Mouse (Mus musculus): Measurements from ENCODE around the gene Nploc4. TPM values are rescaled to one million over a fixed set of nuclear protein-coding genes. Genes with fewer than 3 reads are reported as not detected.
"Not testable (repeated sequence)": the region's sequence is repeated elsewhere in the genome, so short reads cannot be mapped to it uniquely, and the experiment has no call there.

The Nploc4 gene
- polyA plus RNA-seq, 1 experiment = 39.2 TPM

DNA sequence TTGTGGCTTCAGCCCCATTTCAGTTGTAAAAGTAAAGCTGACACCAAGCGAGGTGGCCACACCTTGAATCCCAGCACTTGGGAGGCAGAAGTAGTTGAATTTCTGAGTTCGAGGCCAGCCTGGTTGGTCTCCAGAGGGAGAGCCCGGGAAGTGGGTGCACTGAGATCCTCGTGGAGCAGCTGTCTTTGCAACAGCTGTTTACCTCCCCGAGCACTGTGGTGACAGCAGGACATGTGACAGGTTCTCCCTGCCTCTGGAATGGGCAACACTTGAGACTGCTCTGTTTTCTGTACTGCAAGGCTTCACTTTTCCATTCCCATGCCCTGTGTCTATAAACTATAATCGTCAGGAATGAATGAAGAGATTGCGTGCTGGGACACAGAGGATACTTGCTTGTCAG is 19.7 kb downstream of the Nploc4 start:
- 90% methylated on average over 7 of the region's 7 CpGs for WGBS
- TF ChIP-seq POLR2A (IDR thresholded peaks at IDR 0.05; ENCODE audit: borderline replicate concordance, extremely low read depth, low read depth, low read length) (no peak), CTCF (IDR thresholded peaks at IDR 0.05; ENCODE audit: insufficient read depth, low read length) (no peak)
- no peak for DNase-seq
- Histone ChIP-seq H3K4me1 (ENCODE audit: control insufficient read depth, insufficient read depth, low read length) (no peaks in the 10 kb centered on the region), H3K4me3 (replicated peaks; ENCODE audit: extremely low read depth, low read depth, low read length) (no peak overlapping the region)

DNA sequence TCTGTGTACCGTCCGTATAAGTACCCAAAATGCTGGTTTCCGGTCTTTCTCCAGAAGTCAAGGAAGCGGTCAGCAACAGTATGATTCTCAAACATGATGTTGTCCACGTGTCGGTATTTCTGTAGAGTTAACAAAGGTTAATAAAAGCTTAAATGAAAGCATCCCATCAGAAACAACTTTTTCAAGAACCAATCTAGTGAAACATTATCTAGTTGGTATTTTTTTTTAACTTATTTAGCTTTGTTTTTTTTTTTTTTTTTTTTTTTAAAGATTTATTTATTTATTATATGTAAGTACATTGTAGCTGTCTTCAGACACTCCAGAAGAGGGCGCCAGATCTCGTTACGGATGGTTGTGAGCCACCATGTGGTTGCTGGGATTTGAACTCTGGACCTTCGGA is 23.9 kb downstream of the Nploc4 start:
- H3K4me3 ChIP-seq (replicated peaks; ENCODE audit: extremely low read depth, low read depth, low read length) = not testable (repeated sequence)

DNA sequence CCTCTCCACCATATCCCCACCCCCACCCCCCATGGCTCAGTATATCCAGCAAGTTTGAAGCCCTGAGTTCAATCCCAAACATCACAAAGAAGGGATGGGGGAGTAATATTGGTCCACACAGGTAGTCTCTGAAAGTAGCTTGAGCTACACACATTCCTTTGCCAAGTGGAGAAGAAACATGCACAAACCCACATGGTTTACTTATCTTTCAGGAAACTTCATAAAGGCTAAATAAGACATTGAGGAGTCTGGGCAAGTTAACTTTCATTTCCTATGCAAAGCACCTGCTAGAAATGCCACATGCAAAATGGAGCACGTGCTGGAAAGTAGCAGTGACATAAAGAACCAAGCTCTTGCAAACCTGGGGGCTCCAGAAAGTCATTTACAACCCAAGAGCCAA is 31.1 kb downstream of the Nploc4 start:
- no peak for TF ChIP-seq CTCF (IDR thresholded peaks at IDR 0.05; ENCODE audit: insufficient read depth, low read length)
- no peak for TF ChIP-seq POLR2A (IDR thresholded peaks at IDR 0.05; ENCODE audit: borderline replicate concordance, extremely low read depth, low read depth, low read length)
- no peak for DNase-seq
- Histone ChIP-seq H3K4me3 (replicated peaks; ENCODE audit: extremely low read depth, low read depth, low read length) (no peak overlapping the region), H3K4me1 (ENCODE audit: control insufficient read depth, insufficient read depth, low read length) (no peaks in the 10 kb centered on the region)
- WGBS = 83% methylated on average over 1 of the region's 1 CpGs

More for the DNA sequence above, 23.9 kb downstream of the Nploc4 start:
- H3K4me1 ChIP-seq (ENCODE audit: control insufficient read depth, insufficient read depth, low read length); DNase-seq: not testable (repeated sequence)
- 96% methylated on average over 8 of the region's 10 CpGs for WGBS

DNA sequence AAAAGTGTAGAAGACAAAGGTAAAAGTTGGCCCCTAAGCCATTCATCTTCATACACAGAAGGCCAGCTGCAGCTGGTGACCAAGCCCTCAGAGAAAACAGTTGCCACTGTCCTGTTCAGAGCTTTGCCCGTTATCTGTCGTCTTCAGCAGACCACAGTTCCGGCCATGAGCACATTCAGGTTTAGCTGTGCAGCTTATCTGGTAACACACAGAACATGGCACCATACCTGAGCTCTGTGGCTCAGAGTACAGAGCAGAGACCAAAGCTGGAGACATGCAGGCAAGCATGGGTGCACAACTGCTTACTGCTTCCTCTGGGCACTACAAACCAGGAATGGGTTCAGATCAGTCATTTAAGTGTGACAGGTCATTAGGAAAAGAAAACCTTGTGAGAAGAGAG is 31.6 kb downstream of the Nploc4 start:
- 92% methylated on average over 3 of the region's 3 CpGs for WGBS
- DNase-seq = no peak
- no peaks in the 10 kb centered on the region for H3K4me1 ChIP-seq (ENCODE audit: control insufficient read depth, insufficient read depth, low read length)
- no peak overlapping the region for H3K4me3 ChIP-seq (replicated peaks; ENCODE audit: extremely low read depth, low read depth, low read length)
- TF ChIP-seq POLR2A (IDR thresholded peaks at IDR 0.05; ENCODE audit: borderline replicate concordance, extremely low read depth, low read depth, low read length) (no peak), CTCF (IDR thresholded peaks at IDR 0.05; ENCODE audit: insufficient read depth, low read length) (no peak)

DNA sequence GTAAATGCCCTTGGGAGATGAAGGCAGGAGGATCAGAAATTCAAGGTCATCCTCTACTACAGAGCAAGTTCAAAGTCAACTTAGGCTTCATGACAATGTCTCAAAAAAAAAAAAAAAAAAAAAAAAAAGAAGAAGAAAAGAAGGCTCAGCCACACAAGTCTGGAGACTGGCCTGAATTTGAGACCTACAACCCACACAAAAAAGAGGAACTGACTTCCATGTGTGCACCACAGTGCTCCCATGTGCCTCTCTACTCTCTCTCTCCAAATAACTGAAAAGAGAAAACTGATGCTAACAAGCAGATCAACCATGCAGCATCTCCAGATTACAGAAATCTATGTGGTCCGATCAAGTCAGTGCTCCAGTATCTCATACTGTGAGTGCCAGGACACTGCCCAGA is 32.7 kb downstream of the Nploc4 start:
- TF ChIP-seq POLR2A (IDR thresholded peaks at IDR 0.05; ENCODE audit: borderline replicate concordance, extremely low read depth, low read depth, low read length) = no peak
- TF ChIP-seq CTCF (IDR thresholded peaks at IDR 0.05; ENCODE audit: insufficient read depth, low read length) = no peak
- WGBS = 100% methylated on average over 1 of the region's 1 CpGs
- Histone ChIP-seq H3K4me3 (replicated peaks; ENCODE audit: extremely low read depth, low read depth, low read length) (no peak overlapping the region), H3K4me1 (ENCODE audit: control insufficient read depth, insufficient read depth, low read length) (no peaks in the 10 kb centered on the region)
- DNase-seq = no peak

DNA sequence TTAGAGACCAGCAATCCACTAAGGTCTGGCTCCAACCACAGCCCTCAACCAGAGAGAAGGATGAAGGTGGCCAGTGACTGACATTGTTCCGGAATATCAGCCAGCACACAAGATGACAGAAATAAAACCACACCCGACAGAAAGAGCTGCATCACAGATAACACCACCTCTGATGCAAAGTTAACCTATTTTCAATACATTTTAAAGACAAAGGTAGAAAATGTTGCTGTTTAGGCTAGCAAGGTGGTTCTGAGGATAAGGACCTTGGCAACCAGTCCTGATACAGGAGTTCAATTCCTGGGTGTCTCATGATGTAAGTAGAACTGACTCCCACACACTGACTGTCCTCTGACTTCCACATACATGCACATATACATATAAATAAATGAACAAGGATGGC is 38.2 kb downstream of the Nploc4 start:
- no peak for DNase-seq
- TF ChIP-seq POLR2A (IDR thresholded peaks at IDR 0.05; ENCODE audit: borderline replicate concordance, extremely low read depth, low read depth, low read length) (no peak), CTCF (IDR thresholded peaks at IDR 0.05; ENCODE audit: insufficient read depth, low read length) (no peak)
- 96% methylated on average over 2 of the region's 2 CpGs for WGBS

DNA sequence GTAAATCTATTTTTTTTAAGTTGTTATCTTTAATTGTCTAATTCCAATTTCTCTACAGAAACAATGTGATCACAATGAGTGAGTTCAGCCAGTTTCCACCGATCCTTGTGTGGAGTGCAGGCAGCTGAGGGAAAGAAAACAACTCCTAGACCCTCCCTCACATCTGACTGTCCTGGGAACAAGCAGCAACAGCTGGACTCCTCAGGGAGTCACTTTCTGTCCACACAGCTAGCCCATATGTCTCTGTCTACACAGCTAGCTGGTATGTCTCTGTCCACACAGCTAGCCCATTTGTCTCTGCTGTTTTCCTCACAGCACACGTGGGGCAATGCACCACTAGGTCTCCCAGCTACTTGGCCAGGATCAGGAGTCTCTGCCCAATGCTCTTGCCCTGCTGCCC is 39.9 kb downstream of the Nploc4 start:
- 70% methylated on average over 2 of the region's 2 CpGs for WGBS
- TF ChIP-seq POLR2A (IDR thresholded peaks at IDR 0.05; ENCODE audit: borderline replicate concordance, extremely low read depth, low read depth, low read length) = no peak
- TF ChIP-seq CTCF (IDR thresholded peaks at IDR 0.05; ENCODE audit: insufficient read depth, low read length) = no peak
- Histone ChIP-seq H3K4me3 (replicated peaks; ENCODE audit: extremely low read depth, low read depth, low read length) (no peak overlapping the region), H3K4me1 (ENCODE audit: control insufficient read depth, insufficient read depth, low read length) (no peaks in the 10 kb centered on the region; the same call in 1 of the 2 replicates)
- no peak for DNase-seq

More for the DNA sequence above, 38.2 kb downstream of the Nploc4 start:
- Histone ChIP-seq H3K4me3 (replicated peaks; ENCODE audit: extremely low read depth, low read depth, low read length) (no peak overlapping the region), H3K4me1 (ENCODE audit: control insufficient read depth, insufficient read depth, low read length) (no peaks in the 10 kb centered on the region; the same call in 1 of the 2 replicates)

DNA sequence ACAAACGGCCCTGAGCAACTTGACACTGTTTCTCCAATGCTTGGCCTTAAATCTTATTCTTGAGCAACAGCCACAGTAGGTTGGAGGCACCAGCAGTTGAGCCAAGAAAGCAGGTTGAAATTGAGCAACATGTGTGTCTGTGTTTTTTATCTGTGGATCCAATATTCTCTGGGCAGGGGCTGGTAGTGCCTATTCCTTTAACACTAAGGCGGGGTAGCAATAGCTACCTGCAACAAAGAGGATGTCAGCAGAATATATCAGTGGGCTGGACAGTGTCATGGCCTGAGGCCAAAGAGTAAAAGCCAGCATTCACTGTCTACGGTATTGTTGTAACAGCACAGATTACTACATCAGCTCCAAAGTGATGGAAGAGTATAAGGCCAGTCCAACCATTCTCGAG is 41.8 kb downstream of the Nploc4 start:
- no peaks in the 10 kb centered on the region; the same call in 1 of the 2 replicates for H3K4me1 ChIP-seq (ENCODE audit: control insufficient read depth, insufficient read depth, low read length)
- no peak overlapping the region for H3K4me3 ChIP-seq (replicated peaks; ENCODE audit: extremely low read depth, low read depth, low read length)
- no peak for DNase-seq
- TF ChIP-seq CTCF (IDR thresholded peaks at IDR 0.05; ENCODE audit: insufficient read depth, low read length) = no peak
- TF ChIP-seq POLR2A (IDR thresholded peaks at IDR 0.05; ENCODE audit: borderline replicate concordance, extremely low read depth, low read depth, low read length) = no peak
- WGBS = 67% methylated on average over 4 of the region's 4 CpGs

DNA sequence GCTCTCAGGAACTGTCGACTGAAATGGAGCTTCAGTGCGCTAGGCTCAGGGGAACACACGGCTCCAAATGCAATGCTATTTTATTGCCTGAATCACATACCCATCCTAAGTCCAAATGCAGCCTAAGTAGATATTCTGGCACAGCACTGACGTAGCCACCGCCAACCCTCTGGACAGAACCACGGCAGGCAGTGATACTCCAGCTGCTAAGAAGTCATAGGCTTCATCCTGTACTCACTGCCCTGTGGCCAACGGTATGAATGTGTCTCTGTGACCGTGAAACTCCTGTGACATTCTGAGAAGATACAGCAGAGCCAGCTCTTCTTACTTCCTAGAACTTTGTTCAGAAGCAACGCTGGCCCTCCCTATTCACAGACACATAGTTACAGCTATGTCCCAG is 48.9 kb downstream of the Nploc4 start:
- no peak for DNase-seq
- 91% methylated on average over 9 of the region's 9 CpGs for WGBS
- TF ChIP-seq CTCF (IDR thresholded peaks at IDR 0.05; ENCODE audit: insufficient read depth, low read length) (no peak), POLR2A (IDR thresholded peaks at IDR 0.05; ENCODE audit: borderline replicate concordance, extremely low read depth, low read depth, low read length) (no peak)

GRCm38 (mm10) chr11:120387157-120387556 is 50.4 kb downstream of the Nploc4 start:
- DNase-seq = no peak
- TF ChIP-seq CTCF (IDR thresholded peaks at IDR 0.05; ENCODE audit: insufficient read depth, low read length) (no peak), POLR2A (IDR thresholded peaks at IDR 0.05; ENCODE audit: borderline replicate concordance, extremely low read depth, low read depth, low read length) (no peak)
- 53% methylated on average over 2 of the region's 2 CpGs for WGBS
- Histone ChIP-seq H3K4me3 (replicated peaks; ENCODE audit: extremely low read depth, low read depth, low read length) (no peak overlapping the region), H3K4me1 (ENCODE audit: control insufficient read depth, insufficient read depth, low read length) (no peaks in the 10 kb centered on the region)

More for the DNA sequence above, 48.9 kb downstream of the Nploc4 start:
- Histone ChIP-seq H3K4me1 (ENCODE audit: control insufficient read depth, insufficient read depth, low read length) (no peaks in the 10 kb centered on the region), H3K4me3 (replicated peaks; ENCODE audit: extremely low read depth, low read depth, low read length) (no peak overlapping the region)

Data from lung, adult 2 months (tissue).